Mouse (Mus musculus) CH12.LX (cell line): ENCODE results near the gene Slfn8. TPM values are rescaled to one million over a fixed set of nuclear protein-coding genes. Genes with fewer than 3 reads are reported as not detected.

Experiments
- DNase-seq: peaks from one replicate; pipeline ENCODE4 v3.0.0-alpha.2; 2013; ENCODE audit errors: extremely low read depth
- H3K27ac ChIP-seq: 2 replicates; pipeline ENCODE4 v1.5.1; 2012; ENCODE audit warnings: low read depth, mild to moderate bottlenecking, control low read depth, moderate library complexity; ENCODE audit not compliant: insufficient read depth
- H3K27me3 ChIP-seq: replicated peaks from 2 replicates; pipeline ENCODE3; 2012; ENCODE audit warnings: inconsistent platforms
- H3K36me3 ChIP-seq, 2 experiments: replicated peaks in 1 of 2; 2 replicates each; pipeline versions ENCODE3 to v1.6.1; 2012; ENCODE audit warnings: inconsistent platforms in 1 of 2, low read length in 1 of 2, mild to moderate bottlenecking in 1 of 2, mixed read lengths in 1 of 2, moderate library complexity in 1 of 2; ENCODE audit not compliant: control insufficient read depth in 1 of 2, insufficient read depth in 1 of 2
- H3K4me1 ChIP-seq, 2 experiments: 2 replicates each; pipeline ENCODE4 v1.6.1; 2012; ENCODE audit warnings: inconsistent platforms in 1 of 2, moderate library complexity in 1 of 2; ENCODE audit not compliant: insufficient read depth in 2 of 2, control insufficient read depth in 1 of 2
- H3K4me2 ChIP-seq: 2 replicates; pipeline ENCODE4 v1.6.1; 2012; ENCODE audit warnings: low read depth, mild to moderate bottlenecking, control low read depth; ENCODE audit not compliant: poor library complexity, insufficient read depth, severe bottlenecking
- H3K4me3 ChIP-seq, 3 experiments: fragments of 150-350 bp in 1 of 3; sonication (generic) in 1 of 3; replicated peaks in 1 of 3; 2 replicates each; pipeline versions ENCODE3 to v1.5.1; 2011 to 2012; ENCODE audit warnings: low read depth in 2 of 3, low read length in 2 of 3, mild to moderate bottlenecking in 2 of 3, moderate library complexity in 2 of 3, control low read depth in 1 of 3, improper control_type of control experiment in 1 of 3, inconsistent platforms in 1 of 3, mixed read lengths in 1 of 3; ENCODE audit not compliant: poor library complexity in 1 of 3
- H3K79me2 ChIP-seq: replicated peaks from 2 replicates; pipeline ENCODE4 v1.6.1; 2012; ENCODE audit warnings: mild to moderate bottlenecking, moderate library complexity; ENCODE audit not compliant: control insufficient read depth, poor library complexity, insufficient read depth, severe bottlenecking; ENCODE audit errors: extremely low read depth
- H3K9ac ChIP-seq: 2 replicates; pipeline ENCODE4 v1.6.1; 2012; ENCODE audit warnings: low read depth, mild to moderate bottlenecking, control low read depth, moderate library complexity; ENCODE audit not compliant: insufficient read depth
- H3K9me3 ChIP-seq: replicated peaks from 2 replicates; pipeline ENCODE3; 2012; ENCODE audit warnings: low read length, inconsistent platforms, mixed read lengths
- CHD2 ChIP-seq: IDR thresholded peaks from 2 replicates; pipeline ENCODE4 v1.6.1; 2011; ENCODE audit warnings: low read length, improper control_type of control experiment
- CTCF ChIP-seq, 2 experiments: IDR thresholded peaks in 1 of 2; conservative IDR thresholded peaks in 1 of 2; 2 replicates each; pipeline ENCODE4 v1.5.1; 2011 to 2012; ENCODE audit warnings: low read depth in 2 of 2, low read length in 2 of 2, improper control_type of control experiment in 1 of 2, inconsistent platforms in 1 of 2, mild to moderate bottlenecking in 1 of 2, moderate library complexity in 1 of 2
- EP300 ChIP-seq: IDR thresholded peaks from 2 replicates; pipeline ENCODE4 v1.6.1; 2011; ENCODE audit warnings: low read length, improper control_type of control experiment
- GABPA ChIP-seq: IDR thresholded peaks from 2 replicates; pipeline ENCODE4 v1.6.1; 2012; ENCODE audit warnings: low read depth, low read length, improper control_type of control experiment, inconsistent platforms; ENCODE audit not compliant: insufficient replicate concordance
- JUND ChIP-seq: conservative IDR thresholded peaks from 2 replicates; pipeline ENCODE4 v1.6.1; 2011; ENCODE audit warnings: low read depth, low read length, improper control_type of control experiment
- KAT2A ChIP-seq: IDR thresholded peaks from 2 replicates; pipeline ENCODE4 v1.6.1; 2012; ENCODE audit warnings: low read length, improper control_type of control experiment, inconsistent platforms; ENCODE audit not compliant: insufficient replicate concordance
- MAFK ChIP-seq: IDR thresholded peaks from 2 replicates; pipeline ENCODE4 v1.6.1; 2011; ENCODE audit warnings: low read length, improper control_type of control experiment; ENCODE audit not compliant: insufficient replicate concordance
- MAX ChIP-seq: IDR thresholded peaks from 2 replicates; pipeline ENCODE4 v1.6.1; 2011; ENCODE audit warnings: low read length, improper control_type of control experiment
- MAZ ChIP-seq: IDR thresholded peaks from 2 replicates; pipeline ENCODE4 v1.6.1; 2012; ENCODE audit warnings: low read depth, mild to moderate bottlenecking, inconsistent platforms, low read length, improper control_type of control experiment, moderate library complexity
- NELFE ChIP-seq: IDR thresholded peaks from 2 replicates; pipeline ENCODE4 v1.6.1; 2011; ENCODE audit warnings: low read depth, low read length, improper control_type of control experiment
- POLR2A ChIP-seq: IDR thresholded peaks from 2 replicates; pipeline ENCODE4 v1.6.1; 2011; ENCODE audit warnings: low read depth, mild to moderate bottlenecking, improper control_type of control experiment, low read length
- RAD21 ChIP-seq: IDR thresholded peaks from 2 replicates; pipeline ENCODE4 v1.6.1; 2011; ENCODE audit warnings: low read depth, mild to moderate bottlenecking, low read length, improper control_type of control experiment, moderate library complexity
- SIN3A ChIP-seq: IDR thresholded peaks from 2 replicates; pipeline ENCODE4 v1.6.1; 2012; ENCODE audit warnings: low read length, improper control_type of control experiment, inconsistent platforms
- SMC3 ChIP-seq: IDR thresholded peaks from 2 replicates; pipeline ENCODE4 v1.6.1; 2011; ENCODE audit warnings: low read depth, low read length, improper control_type of control experiment
- TBP ChIP-seq: conservative IDR thresholded peaks from 2 replicates; pipeline ENCODE4 v1.6.1; 2011; ENCODE audit warnings: low read depth, low read length, improper control_type of control experiment
- USF1 ChIP-seq: IDR thresholded peaks from 2 replicates; pipeline ENCODE4 v1.6.1; 2014; ENCODE audit warnings: low read depth, mild to moderate bottlenecking, inconsistent platforms, low read length, improper control_type of control experiment
- ZC3H11A ChIP-seq: IDR thresholded peaks from 2 replicates; pipeline ENCODE4 v1.6.1; 2012; ENCODE audit warnings: low read depth, mild to moderate bottlenecking, inconsistent platforms, low read length, improper control_type of control experiment
- ZNF384 ChIP-seq: IDR thresholded peaks from 2 replicates; pipeline ENCODE4 v1.6.1; 2012; ENCODE audit warnings: low read depth, low read length, improper control_type of control experiment, inconsistent platforms
- dilution Hi-C: fragments of 300-500 bp; cut with MboI; formaldehyde crosslinking; loops from 2 replicates; pipeline ENCODE4 v1.14.3; 2020; ENCODE audit warnings: low sequenced_read_pairs; ENCODE audit not compliant: extremely low pct_unique_long_range_greater_than_20kb, extremely low pct_ligation_motif_present
- in situ Hi-C: fragments of 300-500 bp; cut with MboI; formaldehyde crosslinking; loops from 3 replicates; pipeline ENCODE4 v1.14.3; 2019; ENCODE audit warnings: low sequenced_read_pairs, low pct_ligation_motif_present, low pct_unique_long_range_greater_than_20kb, mixed read lengths
- polyA plus RNA-seq: library from polyadenylated mRNA; unstranded; fragments of >175 nt; gene quantifications from 2 replicates; pipeline ENCODE4 v1.2.1, GENCODE M21; 2012; ENCODE audit warnings: low read depth; ENCODE audit not compliant: insufficient read length
- total RNA-seq, 2 experiments: library from RNA; depleted of rRNA; stranded (reverse); fragments of 300-350 nt in 1 of 2; fragments of >200 nt in 1 of 2; gene quantifications; 2 replicates each; pipeline ENCODE4 v1.2.3; 2012 to 2014

Slfn8 gene
- total and polyA plus RNA-seq, 3 experiments, result 3.4 to 6.3 (median 4.1) TPM

DNA sequence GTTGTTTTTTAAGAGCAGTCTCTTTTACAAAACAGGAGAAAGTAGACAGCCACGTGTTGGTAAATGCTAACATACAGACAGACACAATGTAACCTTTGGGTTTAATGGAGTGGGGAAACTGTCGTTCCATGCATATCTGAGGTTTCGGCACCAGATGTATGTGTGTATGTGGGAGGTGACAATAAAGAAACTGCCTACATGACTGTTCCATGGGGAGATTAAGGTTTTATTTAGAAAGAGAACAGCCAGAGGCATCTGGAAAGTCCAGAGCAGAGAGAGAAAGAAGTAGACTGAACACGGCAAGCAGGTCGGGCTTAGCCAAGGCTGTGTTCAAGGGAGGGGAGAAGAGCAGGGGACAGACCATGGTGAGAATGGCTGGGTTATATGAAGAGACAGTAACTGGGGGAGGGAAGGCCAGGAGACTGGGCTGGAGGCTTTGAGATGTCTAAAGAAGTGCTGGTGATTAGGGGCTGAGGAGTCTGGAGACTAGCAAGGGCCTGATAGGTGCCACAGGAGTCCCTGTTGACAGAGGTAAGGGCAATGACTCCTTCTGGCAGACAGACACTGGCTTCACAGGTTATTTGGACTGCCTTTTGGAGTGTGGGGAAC lies 39.9 kb upstream of the Slfn8 start:
- TF ChIP-seq CHD2 (no peak), TBP (no peak)
- no peak overlapping the region for H3K4me3 ChIP-seq
- no peaks in the 10 kb centered on the region for H3K27me3 ChIP-seq
- no peak overlapping the region for H3K9ac ChIP-seq
- peaks cover 10% of the 10 kb centered on the region for H3K79me2 ChIP-seq
- no peaks in the 10 kb centered on the region for H3K9me3 ChIP-seq
- in situ Hi-C loops (no loop called here), dilution Hi-C loops (no loop called here)
- H3K4me1 ChIP-seq, result peaks cover 31 to 49% of the 10 kb centered on the region in 2 experiments
- DNase-seq, result no peak
- H3K4me2 ChIP-seq, result no peak overlapping the region
- peaks cover 0 to 5% of the 10 kb centered on the region in 2 experiments for H3K36me3 ChIP-seq
- no peak overlapping the region; the same call in 1 of the 2 replicates for H3K27ac ChIP-seq

- Histone ChIP-seq H3K79me2 (no peaks in the 10 kb centered on the region), H3K27me3 (no peaks in the 10 kb centered on the region), H3K4me3 (no peak overlapping the region), H3K9me3 (no peaks in the 10 kb centered on the region), H3K4me1 (peaks cover 20 to 34% of the 10 kb centered on the region in 2 experiments), H3K4me2 (peak overlapping the region; percentile 24; the same call in 1 of the 2 replicates), H3K9ac (no peak overlapping the region), H3K36me3 (peaks cover 0 to 5% of the 10 kb centered on the region in 2 experiments), H3K27ac (no peak overlapping the region)
- dilution Hi-C loops, result no loop called here
- DNase-seq, result peak; percentile 77
- in situ Hi-C loops, result no loop called here
- TF ChIP-seq USF1 (no peak), CTCF (conservative IDR thresholded peaks at IDR 0.05 in 1 of 2, IDR thresholded peaks at IDR 0.05 in 1 of 2; ENCODE audit: low read depth in 2 of 2, low read length in 2 of 2) (peak; percentile 90 to 97), SMC3 (peak; percentile 99), GABPA (no peak), POLR2A (no peak), MAZ (0 out of 2 replicates have a peak, but pooled peaks have one; percentile 15), MAFK (no peak), RAD21 (peak; percentile 92), KAT2A (no peak), MAX (no peak), EP300 (no peak), JUND (no peak), ZNF384 (0 out of 2 replicates have a peak, but pooled peaks have one; percentile 5), NELFE (no peak), SIN3A (no peak), ZC3H11A (peak; percentile 95)
Measured at GRCm38 (mm10) chr11:83057863-83058262, 37.3 kb upstream of the Slfn8 start.
